Mouse (Mus musculus): Measurements from ENCODE around the gene Negr1. TPM values are rescaled to one million over a fixed set of nuclear protein-coding genes. Genes with fewer than 3 reads are reported as not detected.

Gene Negr1
- total and polyA plus RNA-seq, 3 experiments, result not detected

DNA sequence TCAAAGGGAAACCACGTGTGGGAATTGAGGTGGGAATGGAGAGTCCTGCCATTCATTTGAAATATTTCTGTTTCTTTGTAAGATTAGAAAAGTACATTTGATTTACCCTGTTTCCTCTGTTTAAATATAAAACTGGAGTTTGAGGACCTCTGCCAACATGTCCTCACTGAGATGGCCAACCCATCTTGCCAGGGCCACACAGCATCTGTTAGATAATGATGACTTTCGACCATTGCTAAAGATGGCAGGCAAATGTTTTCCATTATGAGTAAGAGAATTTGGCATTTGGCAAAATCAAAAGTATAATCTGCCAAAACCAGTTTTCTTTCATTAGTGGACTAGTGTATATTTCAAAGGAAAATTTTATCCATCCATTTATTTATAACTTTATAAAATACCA, 286.8 kb downstream of the Negr1 start:
- no peaks in the 10 kb centered on the region for H3K79me2 ChIP-seq (replicated peaks; ENCODE audit: control insufficient read depth, extremely low read depth, insufficient read depth, poor library complexity, severe bottlenecking)
- H3K4me1 ChIP-seq (ENCODE audit: control insufficient read depth in 1 of 2, insufficient read depth in 2 of 2), result peaks cover 0 to 5% of the 10 kb centered on the region in 2 experiments; a peak in 1 of 4 replicates
- dilution Hi-C loops (cut with MboI; ENCODE audit: extremely low pct_ligation_motif_present, extremely low pct_unique_long_range_greater_than_20kb, low sequenced_read_pairs) (no loop called here), in situ Hi-C loops (cut with MboI; ENCODE audit: low pct_ligation_motif_present, low pct_unique_long_range_greater_than_20kb, low sequenced_read_pairs) (no loop called here)
- no peak overlapping the region for H3K27ac ChIP-seq (ENCODE audit: insufficient read depth, low read depth)
- H3K9me3 ChIP-seq (replicated peaks; ENCODE audit: low read length), result peaks cover 16% of the 10 kb centered on the region
- H3K9ac ChIP-seq (ENCODE audit: insufficient read depth, low read depth), result no peak overlapping the region
- DNase-seq (ENCODE audit: extremely low read depth), result no peak
- H3K4me3 ChIP-seq (replicated peaks in 1 of 3; ENCODE audit: low read depth in 2 of 3, low read length in 2 of 3, poor library complexity in 1 of 3), result no peak overlapping the region
- H3K27me3 ChIP-seq (replicated peaks), result no peaks in the 10 kb centered on the region
- no peak overlapping the region for H3K4me2 ChIP-seq (ENCODE audit: insufficient read depth, low read depth, poor library complexity, severe bottlenecking)
- no peaks in the 10 kb centered on the region for H3K36me3 ChIP-seq (replicated peaks in 1 of 2; ENCODE audit: control insufficient read depth in 1 of 2, insufficient read depth in 1 of 2, low read length in 1 of 2)
- TF ChIP-seq MXI1 (IDR thresholded peaks at IDR 0.05; ENCODE audit: low read depth, low read length) (no peak), IRF4 (IDR thresholded peaks at IDR 0.05; ENCODE audit: low read depth, low read length) (no peak)

DNA sequence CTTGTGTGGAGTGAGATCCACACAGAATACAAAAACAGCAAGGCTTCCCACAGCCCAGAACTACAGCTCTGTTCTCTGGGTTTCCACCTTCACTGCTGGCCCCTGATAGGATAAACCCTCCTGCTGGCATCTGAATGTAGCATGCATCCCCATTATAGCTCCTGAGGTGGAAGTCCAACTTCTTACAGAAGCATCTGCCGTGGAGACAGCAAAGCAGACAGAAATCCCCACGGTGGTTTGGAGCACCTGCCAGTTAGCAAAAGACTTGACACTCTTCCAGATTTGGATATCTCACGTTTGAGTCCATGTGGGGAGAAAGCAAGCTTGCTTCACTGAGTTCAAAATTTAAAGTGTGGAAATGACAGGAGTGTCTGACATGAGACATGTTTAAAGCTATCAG, 290.3 kb downstream of the Negr1 start:
- Histone ChIP-seq H3K36me3 (replicated peaks in 1 of 2; ENCODE audit: control insufficient read depth in 1 of 2, insufficient read depth in 1 of 2, low read length in 1 of 2) (no peaks in the 10 kb centered on the region), H3K27me3 (replicated peaks) (no peaks in the 10 kb centered on the region), H3K79me2 (replicated peaks; ENCODE audit: control insufficient read depth, extremely low read depth, insufficient read depth, poor library complexity, severe bottlenecking) (no peaks in the 10 kb centered on the region), H3K27ac (ENCODE audit: insufficient read depth, low read depth) (no peak overlapping the region), H3K4me2 (ENCODE audit: insufficient read depth, low read depth, poor library complexity, severe bottlenecking) (no peak overlapping the region), H3K4me1 (ENCODE audit: control insufficient read depth in 1 of 2, insufficient read depth in 2 of 2) (peaks cover 0 to 5% of the 10 kb centered on the region in 2 experiments; a peak in 1 of 4 replicates), H3K9ac (ENCODE audit: insufficient read depth, low read depth) (no peak overlapping the region), H3K9me3 (replicated peaks; ENCODE audit: low read length) (peaks cover 7% of the 10 kb centered on the region), H3K4me3 (replicated peaks in 1 of 3; ENCODE audit: low read depth in 2 of 3, low read length in 2 of 3, poor library complexity in 1 of 3) (no peak overlapping the region)
- no peak for TF ChIP-seq MEF2A (IDR thresholded peaks at IDR 0.05; ENCODE audit: borderline replicate concordance, low read depth, low read length)
- in situ Hi-C loops (cut with MboI; ENCODE audit: low pct_ligation_motif_present, low pct_unique_long_range_greater_than_20kb, low sequenced_read_pairs) (loop anchor here (25.0 kb wide), 1 partner anchor 260 kb away; no protein-coding TSS in a partner anchor), dilution Hi-C loops (cut with MboI; ENCODE audit: extremely low pct_ligation_motif_present, extremely low pct_unique_long_range_greater_than_20kb, low sequenced_read_pairs) (no loop called here)
- no peak for DNase-seq (ENCODE audit: extremely low read depth)

DNA sequence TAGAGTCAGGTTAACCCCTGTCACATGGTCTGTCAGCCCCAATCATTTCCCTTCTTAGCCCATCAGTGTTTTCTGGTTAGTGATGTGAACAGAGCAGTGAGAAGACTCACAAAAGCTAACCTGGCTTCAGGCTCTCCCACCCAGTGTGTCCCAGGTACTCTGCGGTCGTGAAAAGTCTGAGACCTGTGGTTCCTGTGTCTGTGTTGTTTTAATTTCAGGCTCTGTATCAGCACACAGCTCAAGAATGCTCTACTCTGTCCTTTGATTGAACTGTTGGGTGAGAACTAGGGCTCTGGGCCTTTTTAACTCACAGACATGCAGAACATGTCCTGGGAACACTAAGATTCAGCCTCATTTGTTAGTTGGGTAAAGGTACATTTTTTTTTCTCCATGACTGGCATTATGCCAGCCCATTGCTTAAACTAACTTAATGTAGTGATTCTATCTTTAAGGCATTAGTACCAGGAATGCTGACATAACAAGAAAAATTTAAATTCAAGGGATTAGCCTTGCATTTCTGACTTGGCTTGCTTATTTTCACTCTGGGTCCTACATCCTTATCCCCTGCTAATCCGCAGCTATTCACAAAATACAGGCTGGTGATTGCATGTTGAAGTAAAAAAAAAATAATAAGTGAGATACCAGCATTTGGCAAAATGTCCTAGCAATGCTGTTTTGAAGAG, 308.8 kb downstream of the Negr1 start:
- TF ChIP-seq UBTF (IDR thresholded peaks at IDR 0.05; ENCODE audit: low read depth, low read length) (no peak), BHLHE40 (IDR thresholded peaks at IDR 0.05; ENCODE audit: low read depth, low read length) (no peak), JUND (conservative IDR thresholded peaks at IDR 0.05; ENCODE audit: low read depth, low read length) (no peak), SMC3 (IDR thresholded peaks at IDR 0.05; ENCODE audit: low read depth, low read length) (no peak), CTCF (conservative IDR thresholded peaks at IDR 0.05 in 1 of 2, IDR thresholded peaks at IDR 0.05 in 1 of 2; ENCODE audit: low read depth in 2 of 2, low read length in 2 of 2) (no peak)
- no peak overlapping the region for H3K4me2 ChIP-seq (ENCODE audit: insufficient read depth, low read depth, poor library complexity, severe bottlenecking)
- H3K36me3 ChIP-seq (replicated peaks in 1 of 2; ENCODE audit: control insufficient read depth in 1 of 2, insufficient read depth in 1 of 2, low read length in 1 of 2), result no peaks in the 10 kb centered on the region
- no peak for DNase-seq (ENCODE audit: extremely low read depth)
- dilution Hi-C loops (cut with MboI; ENCODE audit: extremely low pct_ligation_motif_present, extremely low pct_unique_long_range_greater_than_20kb, low sequenced_read_pairs) (no loop called here), in situ Hi-C loops (cut with MboI; ENCODE audit: low pct_ligation_motif_present, low pct_unique_long_range_greater_than_20kb, low sequenced_read_pairs) (loop anchor here (25.0 kb wide), 1 partner anchor 242 kb away; no protein-coding TSS in a partner anchor)
- no peaks in the 10 kb centered on the region for H3K79me2 ChIP-seq (replicated peaks; ENCODE audit: control insufficient read depth, extremely low read depth, insufficient read depth, poor library complexity, severe bottlenecking)
- H3K9me3 ChIP-seq (replicated peaks; ENCODE audit: low read length), result peaks cover 13% of the 10 kb centered on the region
- no peaks in the 10 kb centered on the region for H3K4me1 ChIP-seq (ENCODE audit: control insufficient read depth in 1 of 2, insufficient read depth in 2 of 2)
- no peak overlapping the region for H3K4me3 ChIP-seq (replicated peaks in 1 of 3; ENCODE audit: low read depth in 2 of 3, low read length in 2 of 3, poor library complexity in 1 of 3)
- H3K27ac ChIP-seq (ENCODE audit: insufficient read depth, low read depth), result no peak overlapping the region
- H3K9ac ChIP-seq (ENCODE audit: insufficient read depth, low read depth), result no peak overlapping the region
- H3K27me3 ChIP-seq (replicated peaks), result no peaks in the 10 kb centered on the region
